Mouse (Mus musculus): ENCODE measurements around the gene Slc18a3. TPM values are rescaled to one million over a fixed set of nuclear protein-coding genes. Genes with fewer than 3 reads are reported as not detected.

Slc18a3 gene
- 0.24 and 0.84 TPM in 2 replicates for polyA plus RNA-seq (2015; fragmentation: Nextera tagmentation; extraction: Ambion mirVana)

DNA sequence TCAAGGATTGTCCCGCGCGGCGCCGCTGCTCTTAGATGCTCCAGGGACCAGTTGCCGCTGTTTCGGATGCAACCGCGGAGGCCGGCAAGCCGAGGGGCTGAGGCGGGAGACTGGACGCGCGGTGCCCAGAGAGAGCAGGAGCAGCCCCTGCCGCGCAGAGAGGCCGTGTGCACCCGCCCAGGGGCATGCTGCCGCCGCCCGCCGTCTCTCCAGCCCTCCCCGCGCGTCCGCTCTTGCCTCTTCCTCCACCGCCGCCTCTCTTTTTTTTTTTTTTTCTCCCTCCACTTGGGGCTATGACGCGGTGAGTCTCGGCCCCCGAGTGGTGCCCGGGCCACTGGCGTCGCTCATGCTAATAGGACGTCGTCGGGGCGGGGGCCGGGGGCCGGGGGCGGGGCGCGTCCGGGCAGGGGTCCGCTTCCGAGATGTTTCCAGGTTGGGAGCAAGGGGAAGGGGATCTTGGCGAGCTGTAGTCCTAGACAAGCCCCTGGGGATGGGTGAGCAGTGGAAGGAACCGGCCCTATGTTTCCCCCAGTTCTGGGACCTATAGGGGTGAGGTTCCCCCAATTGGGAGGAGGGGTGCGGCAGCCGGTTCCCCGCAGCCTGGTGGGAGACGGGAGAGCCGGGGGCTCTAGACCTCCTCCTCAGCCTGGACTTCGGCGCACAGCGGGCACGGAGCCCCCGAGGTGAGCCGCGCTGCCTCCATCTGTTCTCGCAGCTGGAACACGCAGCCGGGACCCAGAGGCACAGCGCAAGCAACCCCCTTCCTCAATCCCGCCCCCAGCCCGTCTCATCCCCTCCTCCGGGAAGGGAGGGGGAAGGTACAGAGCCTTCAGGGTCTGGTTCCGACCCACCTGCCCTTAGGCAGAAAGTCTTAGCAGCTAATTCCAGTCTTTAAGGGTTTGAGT is at the start of gene Slc18a3:
Gene Slc18a3 (minus strand): TSS at position 250 of the 905 bp plus-strand sequence.
- 0 out of 2 replicates have a peak within 1 kb of the TSS, but pooled peaks have one; percentile 49 for H3K9ac ChIP-seq
- peak within 1 kb of the TSS; percentile 47 for H3K4me3 ChIP-seq
- peaks cover 34% of the 10 kb centered on the region for H3K4me1 ChIP-seq
- H3K27ac ChIP-seq = no peak within 1 kb of the TSS
- WGBS = under 1% methylated on average over 57 of the region's 70 CpGs
- no peaks in the 10 kb centered on the region for H3K9me3 ChIP-seq
- no peaks in the 10 kb centered on the region for H3K36me3 ChIP-seq
- peak within 1 kb of the TSS; percentile 75 for H3K4me2 ChIP-seq
- H3K27me3 ChIP-seq = peaks cover 84% of the 10 kb centered on the region
- no peak for ATAC-seq (ENCODE audit: insufficient number of reproducible peaks, insufficient read depth, low FRiP score, low TSS enrichment, low read depth)

DNA sequence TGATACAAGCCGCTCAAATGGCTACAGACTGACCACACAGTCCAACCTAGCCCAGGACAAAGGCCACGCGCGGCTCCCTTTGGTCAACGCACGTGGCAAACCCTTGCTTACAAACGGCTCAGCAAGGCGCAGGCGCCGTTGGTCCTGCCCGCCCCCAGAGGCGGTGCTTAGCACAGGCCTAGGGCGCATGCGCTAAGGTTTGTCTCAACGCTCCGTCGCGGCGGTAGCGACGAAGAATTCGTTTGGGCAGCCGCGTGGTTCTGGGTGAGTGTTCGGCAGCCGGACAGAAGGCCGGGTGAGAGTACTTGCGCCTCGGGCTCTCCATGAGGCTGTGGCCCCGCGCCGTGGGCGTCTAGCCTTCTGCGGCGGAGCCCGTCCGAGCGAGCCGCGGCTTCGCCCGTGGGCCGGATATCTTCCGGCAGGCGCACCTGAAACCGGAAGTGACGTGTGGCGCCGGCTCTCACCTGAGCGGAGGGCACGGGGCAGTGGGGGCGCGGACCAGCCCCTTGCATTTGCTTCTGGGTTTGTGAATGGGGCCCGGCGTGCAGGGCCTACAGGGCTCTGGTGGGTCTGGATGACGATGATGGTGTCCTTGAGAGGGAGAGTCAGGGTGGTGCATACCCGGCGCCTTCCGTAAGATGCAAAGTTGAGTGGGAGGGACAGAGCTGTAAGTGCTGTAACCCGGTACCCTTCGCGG is 48.8 kb upstream of the Slc18a3 start, which contains the start of gene Ercc6:
Gene Ercc6 (plus strand): TSS at position 186 of the 697 bp plus-strand sequence.
- under 1% methylated on average over 62 of the region's 62 CpGs for WGBS
- peak within 1 kb of the TSS; percentile 71 for H3K4me2 ChIP-seq
- H3K9me3 ChIP-seq = no peaks in the 10 kb centered on the region
- peak within 1 kb of the TSS; percentile 82 for H3K9ac ChIP-seq
- H3K27ac ChIP-seq = peak within 1 kb of the TSS; percentile 80; the same call in 1 of the 2 replicates
- ATAC-seq (ENCODE audit: insufficient number of reproducible peaks, insufficient read depth, low FRiP score, low TSS enrichment, low read depth) = peak; percentile 94
- peaks cover 16% of the 10 kb centered on the region for H3K36me3 ChIP-seq
- H3K27me3 ChIP-seq = no peaks in the 10 kb centered on the region
- peak within 1 kb of the TSS; percentile 66 for H3K4me3 ChIP-seq
- peaks cover 14% of the 10 kb centered on the region for H3K4me1 ChIP-seq

DNA sequence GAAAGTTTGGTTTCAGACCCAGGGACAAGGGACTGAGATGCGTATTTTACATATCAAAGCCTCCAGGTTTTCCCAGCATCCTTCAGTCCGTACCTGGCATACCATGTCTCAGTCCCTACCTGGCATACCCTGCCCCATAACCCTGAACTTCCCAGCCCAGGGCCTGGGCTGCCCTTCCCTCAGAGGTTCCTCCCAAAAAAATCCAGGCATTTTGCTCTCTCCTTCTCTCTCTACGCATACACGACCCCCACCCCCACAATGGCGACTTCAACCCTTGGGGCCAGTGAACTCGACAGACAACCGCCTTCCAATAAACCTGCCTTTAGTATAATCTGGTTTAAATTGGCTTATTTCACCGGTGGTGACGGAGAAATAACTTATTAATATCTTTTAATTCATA is 48.3 kb upstream of the Slc18a3 start:
- 35% methylated on average over 9 of the region's 9 CpGs for WGBS
- no peak overlapping the region for H3K27ac ChIP-seq
- peak overlapping the region; percentile 82 for H3K9ac ChIP-seq

DNA sequence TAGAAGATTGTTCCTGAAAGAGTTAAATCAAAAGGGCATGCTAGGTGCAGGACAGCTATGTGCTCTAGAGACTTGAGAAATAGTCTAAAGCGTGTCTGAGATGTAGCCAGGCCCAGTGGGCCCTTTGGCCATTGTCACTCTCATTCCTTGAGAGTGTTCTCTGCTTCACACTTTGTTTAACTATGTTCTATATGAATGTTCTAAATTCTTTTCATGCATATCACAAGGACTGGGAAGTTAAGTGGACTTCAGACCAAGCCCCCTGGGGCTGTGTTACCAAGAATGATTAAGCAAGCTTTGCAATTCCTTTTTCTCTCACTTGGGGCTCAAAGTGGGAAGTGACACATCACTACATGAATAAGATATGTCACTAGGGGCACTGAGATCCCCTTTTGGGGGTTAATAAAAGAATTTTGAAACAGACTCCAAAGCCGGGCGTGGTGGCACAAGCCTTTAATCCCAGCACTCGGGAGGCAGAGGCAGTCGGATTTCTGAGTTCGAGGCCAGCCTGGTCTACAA is 44.9 kb upstream of the Slc18a3 start:
- Histone ChIP-seq H3K27me3 (no peaks in the 10 kb centered on the region), H3K9ac (no peak overlapping the region), H3K4me3 (no peak overlapping the region), H3K4me2 (no peak overlapping the region), H3K9me3 (no peaks in the 10 kb centered on the region), H3K36me3 (no peaks in the 10 kb centered on the region), H3K4me1 (peaks cover 9% of the 10 kb centered on the region), H3K27ac (no peak overlapping the region)
- no peak for ATAC-seq (ENCODE audit: insufficient number of reproducible peaks, insufficient read depth, low FRiP score, low TSS enrichment, low read depth)
- 79% methylated on average over 6 of the region's 6 CpGs for WGBS

More for the DNA sequence above, 48.3 kb upstream of the Slc18a3 start:
- H3K4me1 ChIP-seq = peaks cover 14% of the 10 kb centered on the region
- H3K4me3 ChIP-seq = peak overlapping the region; percentile 66
- no peaks in the 10 kb centered on the region for H3K9me3 ChIP-seq
- peak overlapping the region; percentile 71 for H3K4me2 ChIP-seq
- 0 out of 2 replicates have a peak, but pooled peaks have one; percentile 29 for ATAC-seq (ENCODE audit: insufficient number of reproducible peaks, insufficient read depth, low FRiP score, low TSS enrichment, low read depth)
- H3K36me3 ChIP-seq = peaks cover 12% of the 10 kb centered on the region
- H3K27me3 ChIP-seq = no peaks in the 10 kb centered on the region

DNA sequence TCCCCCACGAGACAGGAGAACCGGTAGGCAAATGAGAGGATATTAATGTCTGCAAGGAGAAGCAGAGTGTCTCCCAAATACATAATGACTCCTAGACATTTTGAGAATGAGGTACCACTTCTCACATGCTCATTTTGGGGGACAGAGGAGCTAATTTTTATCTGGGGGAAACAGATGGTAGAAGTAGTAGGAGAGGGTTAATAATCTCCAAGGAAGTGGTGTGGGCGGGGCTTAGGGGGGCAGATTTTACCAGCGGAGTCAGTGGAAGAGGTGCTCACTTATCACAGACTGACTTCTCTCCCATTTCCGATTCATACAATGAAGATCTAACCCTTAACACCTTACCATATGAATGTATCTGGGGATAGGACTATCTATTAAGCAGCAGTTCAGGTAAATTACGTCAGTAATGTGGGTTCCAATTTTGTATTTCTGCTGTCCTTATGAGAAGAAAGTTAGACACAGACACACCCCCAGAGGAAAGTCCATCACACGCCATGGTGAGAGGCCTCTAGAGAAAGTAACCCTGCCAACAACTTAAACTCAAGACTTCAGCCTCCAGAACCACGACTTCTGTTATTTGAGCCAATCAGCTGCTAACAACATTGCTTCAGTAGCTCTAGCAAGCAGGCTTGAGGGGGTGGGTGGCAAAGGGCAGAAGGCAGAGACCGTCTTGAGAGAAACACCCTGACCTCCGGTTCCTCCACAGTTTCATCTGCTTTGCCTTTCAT is 43.6 kb upstream of the Slc18a3 start:
- no peak overlapping the region for H3K4me3 ChIP-seq
- no peaks in the 10 kb centered on the region for H3K27me3 ChIP-seq
- H3K9ac ChIP-seq = no peak overlapping the region
- ATAC-seq (ENCODE audit: insufficient number of reproducible peaks, insufficient read depth, low FRiP score, low TSS enrichment, low read depth) = no peak
- H3K9me3 ChIP-seq = no peaks in the 10 kb centered on the region
- H3K4me1 ChIP-seq = peaks cover 3% of the 10 kb centered on the region
- no peak overlapping the region for H3K27ac ChIP-seq
- 59% methylated on average over 10 of the region's 10 CpGs for WGBS
- H3K4me2 ChIP-seq = no peak overlapping the region
- no peaks in the 10 kb centered on the region for H3K36me3 ChIP-seq

GRCm38 (mm10) chr14:32507216-32507615 is 42.6 kb upstream of the Slc18a3 start:
- Histone ChIP-seq H3K27ac (no peak overlapping the region), H3K4me3 (no peak overlapping the region), H3K9me3 (no peaks in the 10 kb centered on the region), H3K36me3 (no peaks in the 10 kb centered on the region), H3K4me1 (no peaks in the 10 kb centered on the region; the same call in 1 of the 2 replicates), H3K9ac (no peak overlapping the region), H3K27me3 (no peaks in the 10 kb centered on the region), H3K4me2 (no peak overlapping the region)
- WGBS = 82% methylated on average over 4 of the region's 4 CpGs
- ATAC-seq (ENCODE audit: insufficient number of reproducible peaks, insufficient read depth, low FRiP score, low TSS enrichment, low read depth) = no peak

- WGBS = 80% methylated on average over 10 of the region's 10 CpGs
- ATAC-seq (ENCODE audit: insufficient number of reproducible peaks, insufficient read depth, low FRiP score, low TSS enrichment, low read depth) = no peak
- no peaks in the 10 kb centered on the region for H3K36me3 ChIP-seq
- H3K9ac ChIP-seq = no peak overlapping the region
- H3K27me3 ChIP-seq = no peaks in the 10 kb centered on the region
- H3K4me1 ChIP-seq = no peaks in the 10 kb centered on the region; the same call in 1 of the 2 replicates
- no peaks in the 10 kb centered on the region for H3K9me3 ChIP-seq
- no peak overlapping the region for H3K4me2 ChIP-seq
- H3K4me3 ChIP-seq = no peak overlapping the region
- H3K27ac ChIP-seq = no peak overlapping the region
Observed at GRCm38 (mm10) chr14:32506329-32506728, 41.7 kb upstream of the Slc18a3 start.

DNA sequence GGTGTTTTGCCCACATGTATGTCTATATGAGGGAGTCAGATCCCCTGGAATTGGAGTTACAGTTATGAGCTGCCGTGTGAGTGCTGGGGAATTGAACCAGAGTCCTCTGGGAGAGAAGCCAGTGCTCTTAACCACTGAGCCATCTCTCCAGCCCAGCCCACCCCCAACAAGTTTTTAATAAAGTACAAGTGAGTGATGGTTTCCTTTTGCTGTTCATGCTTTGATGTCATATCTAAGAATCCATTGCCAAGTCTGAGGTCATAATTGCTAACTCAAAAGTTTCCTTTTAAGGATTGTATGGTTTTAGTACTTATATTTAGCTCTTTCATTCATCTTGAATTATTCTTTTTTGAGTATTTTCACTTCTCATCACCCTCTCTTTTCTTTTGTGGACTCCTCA is 39.2 kb upstream of the Slc18a3 start:
- Histone ChIP-seq H3K9me3 (no peaks in the 10 kb centered on the region), H3K4me2 (no peak overlapping the region), H3K9ac (no peak overlapping the region), H3K27me3 (no peaks in the 10 kb centered on the region), H3K27ac (no peak overlapping the region), H3K36me3 (no peaks in the 10 kb centered on the region), H3K4me1 (no peaks in the 10 kb centered on the region; the same call in 1 of the 2 replicates), H3K4me3 (no peak overlapping the region)
- no peak for ATAC-seq (ENCODE audit: insufficient number of reproducible peaks, insufficient read depth, low FRiP score, low TSS enrichment, low read depth)
- WGBS = 74% methylated on average over 1 of the region's 1 CpGs

DNA sequence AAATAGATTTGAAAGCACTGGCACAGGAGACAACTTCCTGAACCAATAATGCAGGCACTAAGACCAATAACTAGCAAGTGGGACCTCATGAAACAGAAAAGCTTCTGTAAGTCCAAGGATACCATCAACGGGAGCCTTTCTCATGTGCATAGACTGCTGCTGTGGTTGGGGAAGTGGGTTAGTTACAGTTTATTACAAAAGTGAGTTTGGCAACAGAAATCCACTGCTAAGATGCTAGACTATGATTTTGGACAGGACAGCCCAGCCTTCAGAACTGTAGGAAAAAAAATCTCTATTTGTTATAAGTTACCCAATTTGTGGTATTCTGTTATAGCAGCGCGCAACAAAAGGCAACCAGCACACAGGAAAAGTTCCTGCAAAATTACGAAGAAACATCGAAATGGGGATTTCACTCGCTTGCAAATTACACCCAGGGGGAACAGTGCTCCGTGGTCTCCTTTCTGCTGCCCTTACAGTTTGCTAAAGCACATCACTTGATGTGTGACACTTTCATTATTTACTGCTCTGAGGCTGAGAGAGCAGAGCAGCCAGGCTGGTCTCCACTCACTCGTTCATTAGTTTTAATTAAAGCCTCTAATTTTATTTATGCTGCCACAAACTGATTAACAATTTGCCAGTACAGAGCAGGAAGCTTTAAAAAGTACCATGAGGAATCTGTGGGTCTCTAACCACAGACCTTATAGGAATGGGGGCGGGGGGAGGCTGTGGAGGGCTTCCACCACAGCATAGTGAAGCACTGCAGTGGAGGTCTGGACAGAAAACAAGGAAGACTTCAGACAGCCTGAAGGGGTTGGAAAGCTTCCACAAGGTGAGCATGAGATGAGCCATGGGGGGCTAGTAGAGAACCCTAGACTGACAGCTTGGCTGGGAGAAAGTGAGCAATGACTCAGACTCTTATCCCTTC is 38.4 kb upstream of the Slc18a3 start:
- 67% methylated on average over 9 of the region's 9 CpGs for WGBS
- H3K4me2 ChIP-seq = no peak overlapping the region

DNA sequence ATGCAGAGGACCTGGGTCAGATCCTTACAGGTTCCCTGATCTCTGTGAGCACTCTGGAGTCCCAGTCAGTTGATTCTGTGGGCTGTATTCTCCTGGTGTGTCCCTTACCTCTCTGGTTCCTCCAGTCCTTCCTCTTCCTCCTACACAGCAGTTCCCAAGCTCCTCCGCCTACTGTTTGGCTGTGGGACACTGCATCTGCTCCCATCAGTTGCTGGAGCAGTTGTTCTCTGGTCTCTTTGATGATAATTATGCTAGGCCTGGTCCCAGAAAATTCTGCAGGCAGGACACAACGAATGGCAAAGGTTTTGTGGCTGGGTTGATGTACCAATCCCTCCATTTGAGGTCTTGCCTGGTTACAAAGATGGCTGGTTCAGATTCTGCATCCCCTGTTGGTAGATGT is 36.7 kb upstream of the Slc18a3 start:
- no peaks in the 10 kb centered on the region; the same call in 1 of the 2 replicates for H3K4me1 ChIP-seq
- H3K4me3 ChIP-seq = no peak overlapping the region
- H3K36me3 ChIP-seq = no peaks in the 10 kb centered on the region
- no peak overlapping the region for H3K9ac ChIP-seq
- 69% methylated on average over 2 of the region's 2 CpGs for WGBS
- no peak overlapping the region for H3K27ac ChIP-seq
- H3K9me3 ChIP-seq = no peaks in the 10 kb centered on the region
- no peaks in the 10 kb centered on the region for H3K27me3 ChIP-seq
- no peak overlapping the region for H3K4me2 ChIP-seq
- ATAC-seq (ENCODE audit: insufficient number of reproducible peaks, insufficient read depth, low FRiP score, low TSS enrichment, low read depth) = no peak

More for the DNA sequence above, 38.4 kb upstream of the Slc18a3 start:
- Histone ChIP-seq H3K9ac (no peak overlapping the region), H3K4me3 (no peak overlapping the region), H3K27ac (no peak overlapping the region), H3K27me3 (no peaks in the 10 kb centered on the region), H3K9me3 (no peaks in the 10 kb centered on the region), H3K4me1 (no peaks in the 10 kb centered on the region; the same call in 1 of the 2 replicates), H3K36me3 (no peaks in the 10 kb centered on the region)
- ATAC-seq (ENCODE audit: insufficient number of reproducible peaks, insufficient read depth, low FRiP score, low TSS enrichment, low read depth) = no peak
